Mouse (Mus musculus) layer of hippocampus, adult 8-10 months (tissue): ENCODE measurements around the gene Cebpa. TPM values are rescaled to one million over a fixed set of nuclear protein-coding genes. Genes with fewer than 3 reads are reported as not detected.
A peak's percentile ranks its signal among the peaks of the same experiment; 100 is the strongest.

ENCODE experiments used
- DNase-seq, 2 experiments: peaks; one replicate each; pipeline ENCODE4 v3.0.0; 2022; ENCODE audit warnings: low spot score in 2 of 2
- total RNA-seq, 4 experiments: library from RNA; stranded (reverse); gene quantifications; 2 replicates each; pipeline ENCODE4 v1.2.4; 2022

Cebpa gene
- total RNA-seq, 4 experiments from 2014 or later = 15.4 to 55.7 (median 30.3) TPM

DNA sequence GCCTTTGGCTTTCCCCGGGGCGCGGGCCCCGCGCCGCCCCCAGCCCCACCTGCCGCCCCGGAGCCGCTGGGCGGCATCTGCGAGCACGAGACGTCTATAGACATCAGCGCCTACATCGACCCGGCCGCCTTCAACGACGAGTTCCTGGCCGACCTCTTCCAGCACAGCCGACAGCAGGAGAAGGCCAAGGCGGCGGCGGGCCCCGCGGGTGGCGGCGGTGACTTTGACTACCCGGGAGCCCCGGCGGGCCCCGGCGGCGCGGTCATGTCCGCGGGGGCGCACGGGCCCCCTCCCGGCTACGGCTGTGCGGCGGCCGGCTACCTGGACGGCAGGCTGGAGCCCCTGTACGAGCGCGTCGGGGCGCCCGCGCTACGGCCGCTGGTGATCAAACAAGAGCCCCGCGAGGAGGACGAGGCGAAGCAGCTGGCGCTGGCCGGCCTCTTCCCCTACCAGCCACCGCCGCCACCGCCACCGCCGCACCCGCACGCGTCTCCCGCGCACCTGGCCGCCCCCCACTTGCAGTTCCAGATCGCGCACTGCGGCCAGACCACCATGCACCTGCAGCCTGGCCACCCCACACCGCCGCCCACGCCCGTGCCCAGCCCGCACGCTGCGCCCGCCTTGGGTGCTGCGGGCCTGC lies 533 bp downstream of the Cebpa start:
- peak in 1 of 2 experiments; percentile 20 for DNase-seq

DNA sequence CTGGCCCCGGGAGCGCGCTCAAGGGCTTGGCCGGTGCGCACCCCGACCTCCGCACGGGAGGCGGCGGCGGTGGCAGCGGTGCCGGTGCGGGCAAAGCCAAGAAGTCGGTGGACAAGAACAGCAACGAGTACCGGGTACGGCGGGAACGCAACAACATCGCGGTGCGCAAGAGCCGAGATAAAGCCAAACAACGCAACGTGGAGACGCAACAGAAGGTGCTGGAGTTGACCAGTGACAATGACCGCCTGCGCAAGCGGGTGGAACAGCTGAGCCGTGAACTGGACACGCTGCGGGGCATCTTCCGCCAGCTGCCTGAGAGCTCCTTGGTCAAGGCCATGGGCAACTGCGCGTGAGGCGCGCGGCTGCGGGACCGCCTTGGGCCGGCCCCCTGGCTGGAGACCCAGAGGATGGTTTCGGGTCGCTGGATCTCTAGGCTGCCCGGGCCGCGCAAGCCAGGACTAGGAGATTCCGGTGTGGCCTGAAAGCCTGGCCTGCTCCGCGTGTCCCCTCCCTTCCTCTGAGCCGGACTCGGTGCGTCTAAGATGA lies 1.1 kb downstream of the Cebpa start:
- DNase-seq = no peak

DNA sequence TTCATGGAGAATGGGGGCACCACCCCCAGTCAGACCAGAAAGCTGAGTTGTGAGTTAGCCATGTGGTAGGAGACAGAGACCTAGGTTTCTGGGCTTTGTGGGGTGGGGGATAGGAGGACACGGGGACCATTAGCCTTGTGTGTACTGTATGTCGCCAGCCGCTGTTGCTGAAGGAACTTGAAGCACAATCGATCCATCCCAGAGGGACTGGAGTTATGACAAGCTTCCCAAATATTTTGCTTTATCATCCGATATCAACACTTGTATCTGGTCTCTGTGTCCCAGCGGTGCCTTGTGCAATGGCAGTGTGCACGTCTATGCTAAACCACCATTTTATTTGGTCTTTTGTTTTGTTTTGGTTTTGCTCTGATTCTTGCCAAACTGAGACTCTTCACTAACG lies 2.1 kb downstream of the Cebpa start:
- no peak for DNase-seq

DNA sequence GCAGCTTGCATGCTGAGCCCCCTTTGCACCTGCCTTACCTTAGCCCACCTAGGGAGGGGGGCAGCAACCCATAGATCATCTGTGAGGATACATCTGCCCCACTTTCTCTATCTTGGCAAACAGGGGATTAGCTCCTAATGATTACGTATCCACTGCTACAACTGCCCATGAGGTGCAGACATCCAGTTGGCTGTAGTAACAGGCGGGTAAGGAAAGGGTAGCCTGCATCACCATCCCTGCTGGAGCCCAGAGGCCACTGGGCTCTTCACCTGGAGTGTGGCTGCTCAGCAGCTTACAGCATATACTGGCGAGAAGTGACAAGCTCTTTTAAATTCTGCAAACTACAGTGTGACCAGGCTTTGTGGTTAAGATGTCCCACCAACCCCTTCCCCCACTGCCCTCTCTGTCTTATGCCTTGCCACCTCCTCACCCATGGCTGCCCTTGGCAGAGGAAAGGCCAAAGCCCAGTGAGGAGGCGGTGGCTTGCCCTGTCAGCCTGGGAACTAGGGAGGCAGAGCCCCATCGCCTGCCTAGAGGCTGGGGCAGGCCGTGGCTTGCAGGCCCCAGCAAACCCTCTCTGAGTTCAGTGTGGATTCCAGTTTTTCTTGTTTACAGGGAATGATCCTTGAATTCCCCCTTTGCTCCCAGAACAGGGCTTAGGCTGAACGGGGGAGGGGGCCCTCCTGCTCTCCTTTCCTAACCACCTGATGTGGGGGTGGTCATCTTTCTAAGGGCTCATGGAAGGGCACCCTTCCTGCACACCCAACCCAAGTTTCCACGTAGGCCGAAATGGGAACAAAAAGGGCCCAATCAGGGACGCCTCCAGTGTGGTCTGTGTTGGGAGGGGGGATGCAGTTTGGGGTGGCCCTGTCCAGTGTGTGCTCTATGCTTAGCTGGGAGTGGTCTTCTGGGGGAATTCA lies 3.6 kb downstream of the Cebpa start:
- no peak for DNase-seq

DNA sequence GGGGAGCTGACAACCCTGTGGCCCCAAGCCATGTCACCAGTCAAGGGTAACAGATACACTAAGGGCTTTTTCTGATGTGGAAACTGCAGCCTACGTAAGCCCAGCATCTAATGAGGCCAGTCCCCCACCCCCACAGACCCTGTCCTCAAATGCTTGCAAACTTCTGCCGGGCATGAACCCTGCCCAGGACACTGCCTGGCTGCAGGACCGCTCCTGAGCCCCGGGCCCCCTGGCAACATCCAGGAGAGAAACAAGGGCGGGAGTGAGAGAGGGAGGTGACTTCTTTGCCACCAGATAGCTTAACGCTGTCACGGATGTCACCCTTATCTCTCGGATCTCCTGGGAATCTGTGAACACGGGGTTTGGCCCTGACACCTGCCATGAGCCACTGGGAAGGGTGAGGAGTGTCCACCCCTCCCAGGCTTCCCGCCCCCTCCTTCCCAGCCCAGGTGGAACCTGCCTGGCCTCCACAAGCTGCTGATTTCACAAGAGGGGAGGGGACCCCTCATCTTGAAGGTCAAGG lies 4.4 kb downstream of the Cebpa start:
- DNase-seq = no peak

DNA sequence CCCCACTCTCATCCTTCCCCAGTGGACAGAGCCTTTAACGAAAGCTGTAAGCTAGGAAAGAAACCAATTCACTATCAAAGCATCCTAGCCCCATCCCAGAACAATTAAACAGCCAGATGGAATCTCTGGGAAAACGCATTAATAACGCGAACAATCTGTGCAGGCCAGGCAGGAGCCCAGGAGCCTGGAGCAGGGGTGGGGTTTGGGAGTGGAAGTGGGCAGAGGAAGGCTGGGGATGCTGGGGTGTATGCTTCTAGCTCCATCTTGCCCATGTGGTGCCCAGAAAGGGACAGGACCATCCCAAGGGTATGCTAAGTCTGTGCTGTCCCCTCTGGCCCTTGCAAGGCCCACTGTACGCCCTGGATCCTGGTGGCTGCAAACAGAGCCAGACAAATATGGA lies 5.1 kb downstream of the Cebpa start:
- DNase-seq = peak; percentile 40 to 48

DNA sequence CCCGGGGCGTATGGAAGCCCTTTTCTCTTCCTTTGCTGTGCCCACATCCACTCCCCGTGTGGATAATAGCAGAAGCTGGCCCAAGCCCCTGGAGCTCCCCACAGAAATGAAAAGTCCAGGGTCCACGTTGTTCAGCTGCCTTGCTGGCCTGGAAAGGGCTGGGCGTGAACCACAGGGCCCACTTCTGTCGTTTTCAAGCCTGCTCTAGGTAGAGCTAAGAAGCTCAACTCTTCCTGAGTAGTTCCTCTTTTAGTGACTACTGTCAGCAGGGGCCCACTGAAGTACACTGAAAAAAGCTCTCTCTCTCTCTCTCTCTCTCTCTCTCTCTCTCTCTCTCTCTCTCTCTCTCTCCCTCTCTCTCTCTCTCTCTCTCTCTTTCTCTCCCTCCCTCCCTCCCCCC lies 5.7 kb downstream of the Cebpa start:
- no peak for DNase-seq

DNA sequence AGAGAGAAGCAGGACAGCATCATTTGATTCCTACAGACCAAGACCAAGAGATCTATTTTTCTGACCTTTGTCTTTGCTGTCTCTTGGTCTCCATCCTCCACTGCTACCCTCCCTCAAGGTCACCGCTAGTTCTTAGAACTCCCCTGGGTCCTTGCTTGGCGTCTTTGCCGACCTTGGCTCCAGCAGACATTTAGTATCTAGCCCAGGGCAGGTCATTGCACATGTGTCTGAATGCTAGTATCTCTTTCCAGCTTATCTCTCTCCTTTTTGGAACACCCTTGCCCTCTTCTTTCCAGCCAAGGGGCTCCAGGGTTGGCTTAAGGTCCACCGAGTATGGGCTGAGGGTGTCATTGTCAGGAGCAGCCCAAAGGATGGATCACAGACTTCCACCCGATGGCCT lies 6.9 kb downstream of the Cebpa start:
- no peak for DNase-seq

DNA sequence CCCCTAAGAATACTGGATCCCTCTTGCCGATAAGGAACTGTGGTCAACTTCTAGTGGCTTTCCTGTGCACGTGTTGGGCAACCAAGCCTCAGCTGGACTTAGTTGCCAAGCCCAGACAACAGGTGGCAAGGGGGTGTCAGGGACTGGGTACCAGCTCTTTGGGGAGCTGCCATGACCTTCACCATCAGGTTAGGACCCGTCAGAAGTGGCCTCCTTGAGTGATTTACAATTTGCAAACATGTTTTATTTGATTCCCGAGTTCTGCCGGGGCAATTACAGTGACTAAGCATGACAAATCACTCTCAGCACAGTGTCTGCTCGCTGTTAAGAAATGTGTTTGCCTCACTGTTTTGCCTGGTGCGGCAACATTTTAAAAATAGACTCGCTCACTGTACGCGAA lies 7.9 kb downstream of the Cebpa start:
- DNase-seq = peak; percentile 34 to 50

DNA sequence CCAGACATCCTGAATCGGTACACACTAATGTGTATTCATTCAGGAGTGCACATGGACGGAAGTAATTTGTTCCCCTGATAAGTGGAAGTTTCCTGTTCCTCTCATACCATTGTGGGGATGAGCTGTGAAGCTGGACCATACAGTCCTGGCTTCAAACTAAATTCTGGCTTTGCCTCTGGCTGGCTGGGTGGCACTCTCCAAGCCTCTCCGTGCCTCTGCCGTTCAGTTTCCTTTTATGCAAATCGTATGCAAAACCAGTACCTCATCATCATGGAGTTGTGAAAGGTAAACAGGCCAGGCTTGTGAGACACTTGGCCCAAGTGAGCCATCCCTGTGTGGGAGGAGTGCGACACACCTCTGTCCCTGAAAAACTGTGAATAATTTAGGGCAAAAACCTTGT lies 8.6 kb downstream of the Cebpa start:
- no peak for DNase-seq

DNA sequence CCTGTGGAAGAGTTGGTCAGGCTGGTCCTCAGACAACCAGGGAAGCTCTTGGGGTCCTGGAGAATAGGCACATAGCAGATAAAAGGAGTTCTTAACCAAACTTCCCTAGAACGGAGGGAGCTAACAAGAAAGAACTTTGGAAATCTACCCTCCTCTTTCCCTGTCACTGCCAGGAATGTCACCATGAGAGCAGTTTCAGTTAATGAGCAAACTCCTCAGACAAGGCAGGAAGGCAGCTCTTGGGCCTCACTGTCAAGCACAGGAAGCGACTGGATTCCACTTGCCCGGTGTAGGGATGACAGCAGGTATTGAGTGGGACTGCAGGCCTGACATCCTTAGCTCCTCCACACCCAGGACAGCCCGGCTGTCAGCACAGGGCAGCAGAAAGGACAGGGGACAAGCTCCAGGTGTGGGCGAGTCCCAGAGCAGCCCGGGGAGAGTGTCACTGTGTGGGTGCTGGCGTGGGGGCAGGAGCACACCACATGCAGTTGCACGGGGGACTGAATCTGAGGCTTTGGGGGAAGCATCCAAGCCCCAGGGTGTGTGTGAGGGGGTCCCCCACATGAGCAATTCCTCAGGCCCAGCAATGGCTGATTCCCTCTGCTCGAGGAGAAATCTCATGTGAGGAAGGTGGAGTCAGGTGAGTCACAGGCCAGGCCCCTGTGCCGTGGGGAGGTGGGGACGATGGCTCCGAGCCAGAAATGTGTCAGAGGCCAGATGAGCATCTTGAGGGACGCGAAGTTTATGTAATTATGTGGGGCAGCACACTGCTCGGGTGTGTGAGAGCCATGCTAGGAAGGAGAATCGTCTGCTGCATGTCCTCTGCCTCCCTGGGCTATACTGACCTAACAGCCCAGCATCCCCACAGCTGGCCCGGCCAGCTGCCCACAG lies 9.8 kb downstream of the Cebpa start:
- no peak for DNase-seq

DNA sequence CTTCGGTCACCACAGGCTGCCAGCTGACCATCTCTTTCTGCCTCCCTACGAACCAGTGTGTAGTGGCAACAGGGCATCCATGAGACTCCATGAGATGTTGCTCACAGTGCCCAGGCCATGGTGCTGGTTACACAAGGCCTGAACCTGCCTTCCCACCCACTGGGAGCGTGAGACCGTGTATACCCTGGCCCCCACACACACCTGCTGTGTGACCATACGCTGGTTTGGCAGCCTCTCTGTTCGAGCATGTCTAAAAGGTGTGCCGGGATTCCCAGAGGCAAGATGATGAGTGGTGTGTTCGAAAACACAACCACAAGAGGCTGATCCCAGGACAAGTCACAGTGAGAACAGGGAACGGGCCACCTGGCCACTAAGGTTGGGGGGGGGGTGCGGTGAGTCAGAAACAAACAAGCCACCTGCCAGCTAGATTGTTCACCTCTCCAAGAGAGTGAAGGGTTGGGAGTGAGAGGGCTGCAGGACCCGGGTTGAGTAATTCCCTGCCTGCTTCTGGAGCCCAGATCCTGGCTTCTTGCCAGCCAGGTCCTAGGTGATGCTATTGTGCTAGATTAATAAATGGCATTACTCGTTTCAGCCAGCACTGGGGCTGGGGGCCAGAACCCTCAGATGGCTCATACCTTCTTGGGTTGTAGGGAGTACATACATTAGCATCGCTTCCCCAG lies 11.1 kb downstream of the Cebpa start:
- DNase-seq = no peak

DNA sequence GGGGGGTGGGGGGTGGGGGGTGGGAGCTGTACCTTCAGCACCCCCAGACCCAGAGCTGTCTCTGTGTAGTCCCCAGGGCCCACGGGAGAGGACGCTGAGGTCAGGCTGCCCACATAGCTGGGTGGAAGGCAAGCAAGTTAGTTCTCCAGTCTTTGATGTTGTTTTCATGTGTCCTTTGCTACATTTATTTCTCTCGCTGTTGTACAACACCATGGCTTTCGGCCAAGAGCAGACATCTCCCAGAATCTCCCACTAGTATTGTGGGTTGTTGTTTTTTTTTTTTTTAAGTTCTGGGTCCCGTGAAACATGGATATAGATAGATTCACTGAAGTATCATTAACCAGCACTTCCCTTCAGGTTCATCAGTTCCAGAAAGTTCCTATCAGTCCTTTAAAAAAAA lies 11.8 kb downstream of the Cebpa start:
- DNase-seq = no peak

DNA sequence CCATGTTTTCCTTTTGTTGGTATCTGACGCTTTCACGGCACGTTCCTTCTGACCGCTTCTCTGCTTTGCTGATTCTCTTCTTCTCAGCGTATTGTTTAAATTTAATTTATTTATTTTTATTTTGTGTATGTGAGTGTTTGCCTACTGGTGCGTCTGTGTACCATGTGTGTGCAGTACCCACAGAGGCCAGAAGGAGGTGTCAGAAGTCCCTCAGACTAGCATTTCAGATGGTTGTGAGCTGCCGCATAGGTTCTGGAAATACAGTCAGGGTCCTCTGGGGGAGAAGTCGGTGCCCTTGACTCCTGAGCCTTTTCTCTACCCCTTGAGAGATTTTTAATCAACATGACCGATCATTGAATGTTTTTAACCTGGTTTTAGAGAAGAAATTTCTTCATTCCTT lies 12.5 kb downstream of the Cebpa start:
- no peak for DNase-seq

DNA sequence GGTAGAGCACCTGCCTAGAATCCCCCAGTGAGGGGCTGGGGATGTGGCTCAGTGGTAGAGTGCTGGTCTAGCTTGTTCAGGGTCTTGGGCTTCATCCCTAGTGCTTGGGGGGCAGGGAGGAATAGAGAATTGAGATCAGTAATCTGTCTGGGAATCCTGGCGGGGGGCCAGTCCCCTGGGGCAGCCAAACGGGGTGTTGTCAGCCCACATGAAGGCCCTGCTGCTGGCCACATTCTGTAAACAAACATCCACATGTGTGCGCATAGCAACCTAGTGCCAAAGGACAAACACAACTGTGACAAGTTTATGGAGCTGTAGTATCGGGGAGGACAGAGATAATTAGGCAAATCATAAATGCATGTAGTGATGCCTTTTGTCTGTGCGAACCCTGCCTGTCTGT lies 15.5 kb downstream of the Cebpa start:
- DNase-seq = no peak

DNA sequence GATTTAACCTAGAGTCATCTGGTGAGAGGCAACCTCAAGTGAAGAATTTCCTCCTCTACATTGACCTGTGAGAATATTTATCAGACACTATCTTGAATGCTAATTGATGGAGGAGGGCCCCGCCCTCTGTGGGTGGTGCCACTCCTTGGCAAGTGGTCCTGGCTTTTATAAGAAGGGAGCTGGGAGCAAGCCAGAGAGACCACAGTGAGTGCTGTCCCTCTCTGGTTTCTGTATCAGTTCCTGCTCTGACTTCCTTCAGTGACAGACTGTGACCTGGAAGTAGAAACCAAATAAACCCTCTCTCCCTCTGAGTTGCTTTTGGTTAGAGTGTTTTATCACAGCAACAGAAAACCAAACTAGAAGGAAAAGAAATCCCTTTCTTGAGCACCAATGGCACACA lies 18.4 kb downstream of the Cebpa start:
- DNase-seq = no peak

DNA sequence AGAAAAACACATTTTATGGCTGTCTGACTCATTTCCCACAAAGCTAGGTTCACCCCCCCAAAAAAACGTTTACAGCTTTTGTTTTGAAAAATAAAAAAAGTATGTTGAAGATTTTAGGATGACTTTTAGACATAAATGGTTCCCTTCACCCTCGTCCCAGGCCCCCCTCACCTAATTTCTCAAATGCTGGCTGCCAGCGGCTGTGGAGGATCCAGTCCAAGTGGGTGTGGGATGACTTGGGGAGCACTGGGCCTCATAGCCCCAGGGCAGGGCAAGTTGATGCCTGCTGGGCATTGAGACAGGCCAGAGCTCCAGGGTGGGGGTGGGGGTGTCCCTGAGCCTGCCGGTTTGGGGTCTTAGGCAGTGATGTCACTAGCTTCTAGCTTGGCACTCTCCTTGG lies 19.4 kb downstream of the Cebpa start:
- no peak for DNase-seq

DNA sequence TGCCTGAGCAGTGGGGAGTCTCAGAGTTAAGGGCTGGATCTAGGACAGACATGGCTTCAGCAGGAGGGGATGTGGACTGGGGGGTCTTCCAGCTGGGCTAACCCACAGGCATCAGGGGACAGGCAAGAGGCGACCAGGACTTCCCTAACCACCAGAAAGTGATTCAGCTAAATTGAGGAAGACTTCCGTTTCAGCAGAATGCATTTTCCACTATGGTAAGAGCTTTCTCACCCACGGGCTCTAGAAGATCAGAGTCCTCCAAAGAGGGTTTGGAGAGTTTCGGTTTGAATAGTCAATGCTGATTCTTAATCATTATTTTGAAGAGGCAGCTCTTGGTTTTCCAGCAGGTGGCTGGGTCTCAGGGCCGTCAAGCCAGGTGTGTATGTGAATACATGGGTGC lies 20.8 kb downstream of the Cebpa start:
- DNase-seq = no peak

DNA sequence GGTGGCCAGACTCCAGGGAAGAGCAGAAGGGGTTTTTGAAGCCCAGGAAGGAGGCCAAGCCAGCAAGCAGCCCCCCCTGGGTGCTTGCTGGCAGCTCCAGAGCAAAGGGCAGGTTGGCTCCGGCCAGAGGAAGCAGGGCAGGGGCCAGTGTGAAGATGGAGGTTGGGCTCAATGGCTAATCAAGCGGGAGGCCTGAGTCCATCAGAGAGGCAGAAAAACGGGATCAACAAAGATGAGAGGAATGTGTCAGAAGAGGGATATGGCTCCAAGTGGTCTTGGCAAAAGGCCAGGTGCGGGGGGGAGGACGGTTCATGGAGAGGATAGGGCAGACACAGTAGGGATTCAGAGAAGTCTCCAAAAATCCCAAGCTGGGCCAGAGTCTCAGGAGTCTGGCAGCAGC lies 22.4 kb downstream of the Cebpa start:
- DNase-seq = no peak

DNA sequence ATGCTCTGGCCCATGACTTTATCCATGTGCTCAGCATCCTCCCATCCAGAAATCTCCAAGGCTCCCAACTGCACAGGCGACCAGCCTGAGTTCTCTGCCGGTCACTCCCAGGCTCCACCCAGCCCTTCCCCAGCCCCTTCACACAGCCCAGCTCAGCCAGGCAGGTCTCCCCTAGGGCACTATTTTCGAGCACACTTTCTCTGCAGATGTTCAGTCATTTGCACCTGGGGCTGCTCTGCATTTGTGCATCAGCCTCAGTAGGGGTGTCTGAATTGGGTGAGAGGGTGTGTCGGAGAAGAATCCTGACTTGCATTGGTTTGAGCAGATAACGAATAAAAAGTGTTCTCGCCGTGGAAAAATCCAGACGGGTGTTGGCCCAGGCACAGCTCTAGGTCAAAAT lies 23.4 kb downstream of the Cebpa start:
- DNase-seq = no peak
